In genomic region chr11:67588828-67589314, GRCm38 (mm10) we compare ENCODE assay signal across 9 mouse cellular contexts.
DNase-seq lines count a peak whose midpoint lies in the region; ATAC-seq and TF ChIP-seq lines count a peak whose summit lies in the region.
"Had no signal": no experiment of that assay in that cellular context is flagged by ENCODE, and none has a peak within 500 bp of the region (broad histone marks: within the 10 kb centered on the region; RNA-seq: fewer than 3 reads in every experiment).

No protein-coding gene starts in this region.

- H3K27ac ChIP-seq in testis, adult 2 months (ENCODE audit: control insufficient read depth, insufficient read depth, low read depth, low read length), result peak overlapping the region; percentile 70
- H3K27ac ChIP-seq: neural tube, embryonic 12.5 days had no signal

- DNase-seq in adrenal gland, adult (ENCODE audit: inconsistent age in 2 of 2, low spot score in 1 of 2), result peak; percentile 74 to 89
- DNase-seq in adrenal gland, postnatal 4 days (ENCODE audit: low spot score in 2 of 2), result no peak
- DNase-seq in urinary bladder, postnatal 14 days (ENCODE audit: low spot score), result peak; percentile 40
- no peak for DNase-seq in urinary bladder, postnatal 25 days (ENCODE audit: low spot score)
- peak; percentile 55 for DNase-seq in heart, postnatal 25 days (ENCODE audit: low spot score)
- peak; percentile 76 to 87 for DNase-seq in left cerebral cortex, postnatal 25 days (ENCODE audit: low spot score in 2 of 2)

- no peak for TF ChIP-seq CTCF in testis, adult 2 months (IDR thresholded peaks at IDR 0.05; ENCODE audit: control insufficient read depth, insufficient read depth, insufficient replicate concordance, low read depth, low read length)

- H3K27me3 ChIP-seq in testis, adult 2 months (ENCODE audit: control insufficient read depth, insufficient read depth, low read length), result no peaks in the 10 kb centered on the region
- H3K27me3 ChIP-seq: neural tube, embryonic 12.5 days had no signal

- intact Hi-C loops in heart, postnatal 25 days (cut with DNase I), result no loop called here
- intact Hi-C loops in left cerebral cortex, postnatal 25 days (cut with DNase I), result no loop called here

- H3K36me3 ChIP-seq in testis, adult 2 months (ENCODE audit: control insufficient read depth, insufficient read depth, low read length), result no peaks in the 10 kb centered on the region
- H3K36me3 ChIP-seq: neural tube, embryonic 12.5 days had no signal

- no peak overlapping the region; the same call in 1 of the 2 replicates for H3K4me3 ChIP-seq in testis, adult 2 months (ENCODE audit: control insufficient read depth, low read depth, low read length)
- H3K4me3 ChIP-seq: neural tube, embryonic 12.5 days had no signal

- 0 out of 2 replicates have a peak, but pooled peaks have one; percentile 17 for TF ChIP-seq POLR2A in testis, adult 2 months (IDR thresholded peaks at IDR 0.05; ENCODE audit: control insufficient read depth, low read depth, low read length)

- H3K4me1 ChIP-seq in testis, adult 2 months (ENCODE audit: control insufficient read depth, insufficient read depth, low read length), result peaks cover 2% of the 10 kb centered on the region; the same call in 1 of the 2 replicates
- H3K4me1 ChIP-seq: neural tube, embryonic 12.5 days had no signal

- peak; percentile 94 for ATAC-seq in monocyte, adult 5-6 weeks (replicated peaks; ENCODE audit: insufficient number of reproducible peaks, low FRiP score, low TSS enrichment, poor library complexity, severe bottlenecking)

Comparison
In these comparisons a context has a peak if more than half of its experiments do, and no peak if none do; other contexts are left out.
1. DNase-seq: peak in adrenal gland, adult (2 of 2), urinary bladder, postnatal 14 days (single experiment), heart, postnatal 25 days (single experiment) and left cerebral cortex, postnatal 25 days (2 of 2); none in adrenal gland, postnatal 4 days (0 of 2) and urinary bladder, postnatal 25 days (single experiment).